Mouse (Mus musculus) lung, postnatal 0 days (tissue): Measurements from ENCODE around the gene Mob1a. TPM values are rescaled to one million over a fixed set of nuclear protein-coding genes. Genes with fewer than 3 reads are reported as not detected.

Source experiments
- ATAC-seq: fragments of 200-750 bp; cut with Nextera tagmentation; 2 replicates; pipeline ENCODE4 v1.8.0; 2017; ENCODE audit warnings: moderate library complexity
- DNase-seq: peaks from one replicate; pipeline ENCODE4 v3.0.0-alpha.2; 2016; ENCODE audit warnings: low spot score
- H3K27ac ChIP-seq: fragments of 300-500 bp; sonication (generic); 2 replicates; pipeline ENCODE4 v1.5.1; 2014; ENCODE audit warnings: antibody characterized with exemption, mild to moderate bottlenecking, low read length, mixed read lengths
- H3K27me3 ChIP-seq: fragments of 300-500 bp; sonication (generic); replicated peaks from 2 replicates; pipeline ENCODE4 v1.6.1; 2014; ENCODE audit warnings: low read length, mixed read lengths; ENCODE audit not compliant: insufficient read depth
- H3K36me3 ChIP-seq: fragments of 300-500 bp; sonication (generic); 2 replicates; pipeline ENCODE4 v1.6.1; 2014; ENCODE audit warnings: low read length, mixed read lengths; ENCODE audit not compliant: insufficient read depth
- H3K4me1 ChIP-seq: fragments of 300-500 bp; sonication (generic); 2 replicates; pipeline ENCODE4 v1.6.1; 2014; ENCODE audit warnings: antibody characterized with exemption, low read depth, low read length, mixed read lengths; ENCODE audit not compliant: insufficient read depth
- H3K4me2 ChIP-seq: fragments of 300-500 bp; sonication (generic); replicated peaks from 2 replicates; pipeline ENCODE4 v1.6.1; 2014; ENCODE audit warnings: low read depth, mild to moderate bottlenecking, low read length, moderate library complexity, mixed read lengths
- H3K4me3 ChIP-seq: fragments of 300-500 bp; sonication (generic); 2 replicates; pipeline ENCODE4 v1.5.1; 2014; ENCODE audit warnings: low read depth, low read length
- H3K9ac ChIP-seq: fragments of 300-500 bp; sonication (generic); replicated peaks from 2 replicates; pipeline ENCODE4 v1.6.1; 2014; ENCODE audit warnings: low read depth, mild to moderate bottlenecking
- H3K9me3 ChIP-seq: fragments of 300-500 bp; sonication (generic); 2 replicates; pipeline ENCODE4 v1.6.1; 2016; ENCODE audit warnings: low read length, mixed read lengths
- CTCF ChIP-seq: IDR thresholded peaks from 2 replicates; pipeline ENCODE4 v1.5.1; 2016; ENCODE audit warnings: antibody characterized with exemption, mild to moderate bottlenecking
- EP300 ChIP-seq: IDR thresholded peaks from 2 replicates; pipeline ENCODE4 v1.6.1; 2016; ENCODE audit warnings: antibody characterized with exemption, mild to moderate bottlenecking, control low read depth
- WGBS: fragments of 180-500 bp; shearing (Covaris S2); extraction: QIAGEN DNeasy Blood & Tissue Kit; methylation state at CpG from one replicate; pipeline ENCODE4 v1.1.7; 2014; 5-methylcytosine and 5-hydroxymethylcytosine counted together
- polyA plus RNA-seq: library from polyadenylated mRNA; unstranded; fragments of >200 nt; fragmentation: Nextera tagmentation; extraction: Ambion mirVana; gene quantifications from 2 replicates; pipeline ENCODE4 v1.2.1, GENCODE M21; 2015

The Mob1a gene
- polyA plus RNA-seq, 1 experiment from 2014 or later = 41.3 TPM

DNA sequence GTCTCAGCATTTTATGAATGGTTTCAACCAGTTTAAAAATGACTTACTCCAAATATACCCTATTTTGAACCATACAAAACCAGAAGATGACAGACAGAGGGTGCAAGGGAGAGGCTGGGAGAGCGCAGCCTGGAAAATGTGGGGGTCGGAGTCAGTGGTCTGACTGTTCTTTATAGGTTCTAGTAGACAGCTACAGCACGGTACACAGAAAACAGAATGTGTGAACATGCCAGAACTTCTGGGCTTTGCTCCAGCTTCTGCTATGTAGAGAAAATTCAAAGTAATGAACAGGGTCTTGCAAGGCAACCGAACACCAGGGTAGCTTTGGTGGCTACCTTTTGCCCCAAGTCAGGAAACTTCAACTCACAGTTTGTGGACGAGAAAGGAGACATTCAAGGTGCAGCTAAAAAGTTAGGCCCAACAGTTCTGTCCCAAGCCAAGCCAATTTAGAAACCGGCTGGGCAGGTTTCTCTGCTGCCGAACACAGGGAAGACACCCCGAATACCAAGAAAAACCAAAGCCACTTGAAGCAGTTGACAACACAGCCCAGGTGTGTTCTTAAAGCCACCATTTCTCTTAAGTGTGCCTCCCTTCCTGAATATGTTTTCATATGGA, 66.5 kb downstream of the Mob1a start:
- DNase-seq = peak; percentile 41
- H3K4me3 ChIP-seq = no peak overlapping the region
- 53% methylated on average over 8 of the region's 8 CpGs for WGBS
- H3K27ac ChIP-seq = peak overlapping the region; percentile 64
- H3K9ac ChIP-seq = no peak overlapping the region
- no peak for ATAC-seq
- H3K27me3 ChIP-seq = no peaks in the 10 kb centered on the region
- 0 out of 2 replicates have a peak, but pooled peaks cover 4% of the 10 kb centered on the region for H3K4me1 ChIP-seq
- no peak overlapping the region for H3K4me2 ChIP-seq
- no peaks in the 10 kb centered on the region for H3K36me3 ChIP-seq
- H3K9me3 ChIP-seq = no peaks in the 10 kb centered on the region
- no peak for TF ChIP-seq CTCF
- no peak for TF ChIP-seq EP300

Other genes starting within 250 kb of the Mob1a start
- gene Pcgf1, start 248.1 kb upstream of the Mob1a start, polyA plus RNA-seq = 24.3 and 26.0 TPM in 2 replicates
- gene Lbx2, start 239.6 kb upstream of the Mob1a start, polyA plus RNA-seq = 1.9 and 3.4 TPM in 2 replicates
- gene Ccdc142, start 224.4 kb upstream of the Mob1a start, polyA plus RNA-seq = 1.2 and 1.5 TPM in 2 replicates
- gene Gm42688, start 224.4 kb upstream of the Mob1a start, polyA plus RNA-seq = 1.9 TPM in 2 replicates
- gene Mrpl53, start 217.0 kb upstream of the Mob1a start, polyA plus RNA-seq = 127 and 128 TPM in 2 replicates
- gene Mogs, start 210.5 kb upstream of the Mob1a start, polyA plus RNA-seq = 21.6 and 23.5 TPM in 2 replicates
- 57.9 and 62.4 TPM in 2 replicates for gene Wbp1, start 204.5 kb upstream of the Mob1a start, polyA plus RNA-seq
- gene Ino80b, start 200.6 kb upstream of the Mob1a start, polyA plus RNA-seq = 14.5 and 18.1 TPM in 2 replicates
- gene Rtkn, start 190.6 kb upstream of the Mob1a start, polyA plus RNA-seq = 51.2 and 63.8 TPM in 2 replicates
- 3.1 and 3.3 TPM in 2 replicates for gene Wdr54, start 169.6 kb upstream of the Mob1a start, polyA plus RNA-seq
- 6.1 and 9.8 TPM in 2 replicates for gene 1700003E16Rik, start 169.6 kb upstream of the Mob1a start, polyA plus RNA-seq
- gene Dctn1, start 160.1 kb upstream of the Mob1a start, polyA plus RNA-seq = 55.3 and 63.7 TPM in 2 replicates
- 5.0 and 5.3 TPM in 2 replicates for gene Slc4a5, start 106.2 kb upstream of the Mob1a start, polyA plus RNA-seq
- 6.3 and 7.8 TPM in 2 replicates for gene Mthfd2, start 108 bp upstream of the Mob1a start, polyA plus RNA-seq
- 101 and 120 TPM in 2 replicates for gene Bola3, start 23.1 kb downstream of the Mob1a start, polyA plus RNA-seq
- 30.0 and 30.5 TPM in 2 replicates for gene Tet3, start 133.1 kb downstream of the Mob1a start, polyA plus RNA-seq
- 71.8 and 75.3 TPM in 2 replicates for gene Dguok, start 181.0 kb downstream of the Mob1a start, polyA plus RNA-seq
- 107 and 121 TPM in 2 replicates for gene Actg2, start 210.2 kb downstream of the Mob1a start, polyA plus RNA-seq
- 30.7 TPM in 2 replicates for gene Stambp, start 246.7 kb downstream of the Mob1a start, polyA plus RNA-seq